Mouse (Mus musculus): ENCODE data around the gene Ifi213. TPM values are rescaled to one million over a fixed set of nuclear protein-coding genes. Genes with fewer than 3 reads are reported as not detected.
"Not testable (repeated sequence)": the region's sequence is repeated elsewhere in the genome, so short reads cannot be mapped to it uniquely, and the experiment has no call there.

Gene Ifi213
- total and polyA plus RNA-seq, 2 experiments from 2014 or later = 0.16 to 0.99 TPM

GRCm38 (mm10) chr1:173535791-173536190 is 63.3 kb downstream of the Ifi213 start, which contains the start of gene Ifi214:
TSS of gene Ifi214 (minus strand) at chr1:173535957.
- not testable (repeated sequence) for H3K27me3 ChIP-seq (ENCODE audit: control insufficient read depth, insufficient read depth, low read length); H3K4me2 ChIP-seq (ENCODE audit: low read depth, low read length); H3K4me1 ChIP-seq (ENCODE audit: control insufficient read depth, insufficient read depth); H3K4me3 ChIP-seq (ENCODE audit: low read depth, low read length); H3K27ac ChIP-seq (ENCODE audit: low read depth); H3K36me3 ChIP-seq (replicated peaks; ENCODE audit: control insufficient read depth, insufficient read depth, low read length); DNase-seq (ENCODE audit: low spot score); H3K9ac ChIP-seq (replicated peaks; ENCODE audit: low read depth, low read length); H3K9me3 ChIP-seq (replicated peaks; ENCODE audit: control insufficient read depth, low read length); ATAC-seq (ENCODE audit: insufficient read depth, low read depth)
- 79% methylated on average over 3 of the region's 3 CpGs for WGBS

- no peak for DNase-seq (ENCODE audit: low spot score)
- Histone ChIP-seq H3K27me3 (ENCODE audit: control insufficient read depth, insufficient read depth, low read length) (no peaks in the 10 kb centered on the region), H3K36me3 (replicated peaks; ENCODE audit: control insufficient read depth, insufficient read depth, low read length) (no peaks in the 10 kb centered on the region), H3K4me2 (ENCODE audit: low read depth, low read length) (no peak overlapping the region), H3K4me1 (ENCODE audit: control insufficient read depth, insufficient read depth) (no peaks in the 10 kb centered on the region), H3K27ac (ENCODE audit: low read depth) (no peak overlapping the region), H3K9me3 (replicated peaks; ENCODE audit: control insufficient read depth, low read length) (no peaks in the 10 kb centered on the region), H3K9ac (replicated peaks; ENCODE audit: low read depth, low read length) (no peak overlapping the region), H3K4me3 (ENCODE audit: low read depth, low read length) (no peak overlapping the region)
- no peak for TF ChIP-seq CTCF (IDR thresholded peaks at IDR 0.05; ENCODE audit: low read depth)
- TF ChIP-seq EP300 (IDR thresholded peaks at IDR 0.05; ENCODE audit: low read depth) = no peak
- no peak for ATAC-seq (ENCODE audit: insufficient read depth, low read depth)
Observed at GRCm38 (mm10) chr1:173521452-173521851, 77.6 kb downstream of the Ifi213 start.

Small RNAs within 50 kb of the gene (microRNA-seq; reads per million reads assigned to microRNA genes)
- not detected for gene Gm44339
- gene Gm44481 = not detected

Other genes with a start within 250 kb of the Ifi213 start
- gene Aim2, start 248.4 kb downstream of the Ifi213 start, total RNA-seq (2014; rRNA removed; ENCODE audit: low replicate concordance) = 0.19 and 0.54 TPM in 2 replicates
- 1.3 and 1.7 TPM in 2 replicates for gene Aim2, start 248.4 kb downstream of the Ifi213 start, polyA plus RNA-seq (2015; fragmentation: Nextera tagmentation; extraction: Ambion mirVana)
- 0.35 and 1.1 TPM in 2 replicates for gene Cadm3, start 231.6 kb downstream of the Ifi213 start, total RNA-seq (2014; rRNA removed; ENCODE audit: low replicate concordance)
- 0.10 and 0.29 TPM in 2 replicates for gene Cadm3, start 231.6 kb downstream of the Ifi213 start, polyA plus RNA-seq (2015; fragmentation: Nextera tagmentation; extraction: Ambion mirVana)
- gene Ifi206, start 108.2 kb downstream of the Ifi213 start, total RNA-seq (2014; rRNA removed; ENCODE audit: low replicate concordance) = 0.04 and 0.27 TPM in 2 replicates
- gene Ifi206, start 108.2 kb downstream of the Ifi213 start, polyA plus RNA-seq (2015; fragmentation: Nextera tagmentation; extraction: Ambion mirVana) = 0.14 TPM in 2 replicates
- not detected in 2 replicates for gene Ifi214, start 63.3 kb downstream of the Ifi213 start, total RNA-seq (2014; rRNA removed; ENCODE audit: low replicate concordance)
- not detected in 2 replicates for gene Ifi214, start 63.3 kb downstream of the Ifi213 start, polyA plus RNA-seq (2015; fragmentation: Nextera tagmentation; extraction: Ambion mirVana)
- gene Ifi209, start 31.6 kb upstream of the Ifi213 start, total RNA-seq (2014; rRNA removed; ENCODE audit: low replicate concordance) = 1.0 TPM in 1 of 2 replicates, not detected in the other
- 0.15 and 0.18 TPM in 2 replicates for gene Ifi209, start 31.6 kb upstream of the Ifi213 start, polyA plus RNA-seq (2015; fragmentation: Nextera tagmentation; extraction: Ambion mirVana)
- gene Ifi208, start 74.4 kb upstream of the Ifi213 start, total RNA-seq (2014; rRNA removed; ENCODE audit: low replicate concordance) = not detected in 2 replicates
- not detected in 2 replicates for gene Ifi208, start 74.4 kb upstream of the Ifi213 start, polyA plus RNA-seq (2015; fragmentation: Nextera tagmentation; extraction: Ambion mirVana)
- 0.27 and 1.1 TPM in 2 replicates for gene Ifi207, start 142.5 kb upstream of the Ifi213 start, total RNA-seq (2014; rRNA removed; ENCODE audit: low replicate concordance)
- gene Ifi207, start 142.5 kb upstream of the Ifi213 start, polyA plus RNA-seq (2015; fragmentation: Nextera tagmentation; extraction: Ambion mirVana) = 0.66 and 0.67 TPM in 2 replicates
- gene Ifi204, start 167.7 kb upstream of the Ifi213 start, total RNA-seq (2014; rRNA removed; ENCODE audit: low replicate concordance) = 1.9 and 2.7 TPM in 2 replicates
- 1.8 and 2.1 TPM in 2 replicates for gene Ifi204, start 167.7 kb upstream of the Ifi213 start, polyA plus RNA-seq (2015; fragmentation: Nextera tagmentation; extraction: Ambion mirVana)